Mouse (Mus musculus): ENCODE measurements around the gene Cmss1. TPM values are rescaled to one million over a fixed set of nuclear protein-coding genes. Genes with fewer than 3 reads are reported as not detected.

The Cmss1 gene
- polyA plus RNA-seq, 1 experiment from 2014 or later = 67.9 TPM

DNA sequence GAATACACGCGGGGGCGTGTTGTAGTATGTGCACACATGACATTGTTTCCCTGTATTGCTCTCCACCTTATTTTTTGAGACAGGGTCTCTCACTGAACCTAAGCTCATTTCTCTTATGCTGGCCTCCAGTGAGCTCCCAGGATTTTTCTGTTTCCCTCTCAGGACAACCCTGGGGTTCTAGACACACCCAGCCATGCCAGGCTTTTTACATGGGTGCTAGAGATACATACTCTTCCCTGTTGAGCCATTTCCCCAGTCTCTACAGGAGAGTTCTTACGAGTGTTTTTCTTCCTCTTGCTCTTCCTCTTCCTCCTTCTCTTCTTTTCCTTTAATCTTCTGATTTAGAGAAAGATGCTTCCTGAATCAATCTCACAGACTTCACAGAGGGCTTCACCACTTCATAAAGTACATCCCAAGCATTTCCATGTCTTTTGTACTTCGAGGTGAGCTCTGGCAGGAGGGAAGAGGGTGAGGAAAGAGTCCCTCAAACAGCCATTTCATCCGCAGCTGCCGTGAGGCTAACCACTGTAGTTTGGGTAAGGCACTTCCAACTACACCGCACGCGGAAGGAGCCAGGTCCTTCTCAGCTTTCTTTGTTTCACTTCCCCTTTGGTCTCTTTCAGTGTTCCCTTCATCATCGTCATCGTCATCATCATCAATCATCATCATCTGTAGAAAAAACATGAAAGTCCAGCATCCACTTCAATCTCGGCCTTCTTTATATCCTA lies 347.1 kb downstream of the Cmss1 start:
- Histone ChIP-seq H3K36me3 (ENCODE audit: insufficient read depth) (no peaks in the 10 kb centered on the region), H3K9ac (no peak overlapping the region), H3K4me2 (no peak overlapping the region), H3K27ac (ENCODE audit: low read depth) (no peak overlapping the region), H3K27me3 (ENCODE audit: insufficient read depth, low read length) (no peaks in the 10 kb centered on the region), H3K4me1 (ENCODE audit: insufficient read depth) (no peaks in the 10 kb centered on the region), H3K4me3 (ENCODE audit: low read depth, low read length) (no peak overlapping the region), H3K9me3 (ENCODE audit: low read depth, low read length) (no peaks in the 10 kb centered on the region)
- ATAC-seq (ENCODE audit: insufficient read depth) (no peak), DNase-seq (no peak)
- WGBS = 83% methylated on average over 13 of the region's 13 CpGs
- TF ChIP-seq CTCF (IDR thresholded peaks at IDR 0.05; ENCODE audit: low read depth) = no peak

Other genes with a start within 250 kb of the Cmss1 start
- 0.92 and 1.3 TPM in 2 replicates for gene Col8a1, start 147.9 kb upstream of the Cmss1 start, polyA plus RNA-seq (2014; fragmentation: Nextera tagmentation; extraction: Ambion mirVana)